In the genomic region with DNA sequence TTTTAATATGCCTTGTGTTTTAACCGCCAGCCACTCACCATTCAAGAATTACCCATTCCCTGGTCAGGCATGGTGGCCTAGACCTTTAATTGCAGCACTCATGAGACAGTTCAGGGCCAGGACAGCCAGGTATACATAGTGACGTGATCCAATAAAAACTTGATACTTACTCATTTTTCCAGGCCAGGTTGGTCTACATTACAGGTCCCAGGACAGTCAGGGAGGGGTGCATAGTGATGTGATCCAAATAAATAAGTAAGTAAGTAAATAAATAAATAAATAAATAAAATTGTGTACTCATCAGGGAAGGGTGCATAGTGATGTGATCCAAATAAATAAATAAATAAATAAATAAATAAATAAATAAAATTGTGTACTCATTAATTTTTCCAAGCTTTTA, we compare ENCODE assay signal across 11 mouse cellular contexts.
"Had no signal": no experiment of that assay in that cellular context is flagged by ENCODE, and none has a peak within 500 bp of the region (broad histone marks: within the 10 kb centered on the region; RNA-seq: fewer than 3 reads in every experiment).

No protein-coding gene starts in this region.

- H3K4me3 ChIP-seq: kidney, embryonic 15.5 days; limb, embryonic 13.5 days; myocyte had no signal

- DNase-seq: kidney, adult 2 months; kidney, postnatal 14 days; lung, adult 18-20 months; retina, postnatal 1 day; right cerebral cortex, postnatal 4 days; spleen, adult 18-20 months; thymus, postnatal 36 days had no signal

- H3K9ac ChIP-seq: kidney, embryonic 15.5 days; limb, embryonic 13.5 days; liver, embryonic 14.5 days had no signal

- H3K4me2 ChIP-seq: kidney, embryonic 15.5 days; limb, embryonic 13.5 days had no signal

- H3K27me3 ChIP-seq: kidney, embryonic 15.5 days; limb, embryonic 13.5 days had no signal

- H3K27ac ChIP-seq: kidney, embryonic 15.5 days; limb, embryonic 13.5 days; liver, embryonic 14.5 days had no signal

- H3K9me3 ChIP-seq: kidney, embryonic 15.5 days; limb, embryonic 13.5 days had no signal

- H3K36me3 ChIP-seq: kidney, embryonic 15.5 days; limb, embryonic 13.5 days had no signal
